Mouse (Mus musculus): Measurements from ENCODE around the gene Mapkbp1.

The Mapkbp1 gene

GRCm38 (mm10) chr2:120007680-120008210 is 35.2 kb downstream of the Mapkbp1 start:
- DNase-seq (ENCODE audit: low spot score in 2 of 2): no peak

DNA sequence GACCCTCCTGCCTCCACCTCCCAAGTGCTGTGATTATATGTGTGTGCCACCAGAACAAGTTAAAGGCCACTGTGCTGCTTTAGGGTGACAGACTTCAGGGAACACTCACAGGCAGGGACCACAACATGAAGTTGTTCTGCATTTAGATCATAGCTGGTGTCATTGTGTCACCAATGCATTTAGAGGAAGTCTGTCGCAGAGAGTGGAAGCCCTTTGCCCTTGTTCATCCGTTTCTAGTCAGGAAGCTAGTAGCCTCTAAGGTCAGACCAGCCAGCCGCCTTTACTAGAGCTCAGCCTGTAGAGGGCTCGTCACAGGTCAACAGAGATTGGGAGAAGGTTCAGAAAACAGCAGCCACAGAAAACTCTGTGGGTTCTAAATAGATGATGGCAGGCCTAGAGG is 36.2 kb downstream of the Mapkbp1 start:
- no peak for DNase-seq (ENCODE audit: low spot score in 2 of 2)

- peak in 1 of 2 experiments; percentile 65 for DNase-seq (ENCODE audit: low spot score in 2 of 2)
Observed at GRCm38 (mm10) chr2:120011462-120012200, 39.1 kb downstream of the Mapkbp1 start.

DNA sequence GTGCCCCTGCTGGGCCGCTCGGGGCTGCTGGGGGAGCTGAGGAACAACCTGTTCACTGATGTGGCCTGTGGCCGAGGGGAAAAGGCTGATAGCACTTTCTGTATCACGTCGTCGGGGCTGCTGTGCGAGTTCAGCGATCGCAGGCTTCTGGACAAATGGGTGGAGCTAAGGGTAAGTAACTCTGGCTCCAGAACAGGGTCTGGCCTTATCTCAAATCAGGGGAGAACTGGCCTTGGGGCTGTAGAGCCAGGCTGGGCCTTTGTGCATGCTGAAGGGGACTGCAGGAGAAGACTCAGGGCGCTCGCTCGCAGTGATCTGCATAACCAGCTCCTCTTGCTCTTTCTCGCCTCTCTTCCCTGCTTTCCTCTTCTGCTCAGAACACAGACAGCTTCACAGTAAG is 40.4 kb downstream of the Mapkbp1 start:
- DNase-seq (ENCODE audit: low spot score in 2 of 2): no peak

DNA sequence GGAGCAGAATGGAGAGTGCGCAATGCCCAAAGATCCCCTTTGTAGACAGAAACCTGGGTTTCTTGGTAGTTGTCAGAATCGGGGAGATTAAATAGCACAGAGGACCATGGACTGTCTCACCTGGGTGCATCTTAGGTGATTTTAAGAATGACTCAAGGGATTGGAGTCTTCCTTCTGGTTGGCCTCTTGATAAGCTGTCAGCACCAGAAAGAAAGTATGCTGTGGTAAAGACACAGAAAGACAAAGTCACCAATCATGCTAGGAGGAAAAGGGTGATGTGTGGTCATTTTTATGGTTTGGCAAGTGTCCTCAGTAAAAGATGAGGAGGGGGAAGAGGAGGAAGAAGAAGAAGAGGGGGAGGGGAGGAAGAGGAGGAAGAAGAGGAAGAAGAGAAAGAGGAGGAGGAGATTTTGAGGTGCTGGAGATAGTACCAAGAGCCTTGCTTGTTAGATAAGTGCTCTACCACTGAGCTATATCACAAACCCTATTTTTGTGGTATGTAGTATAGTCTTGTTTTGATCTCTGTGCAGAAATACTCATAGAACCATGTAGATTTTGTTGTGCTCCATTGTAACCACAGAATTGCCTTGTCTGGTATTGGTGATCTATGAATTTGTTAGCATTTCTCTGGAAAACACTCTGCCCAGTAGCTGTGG is 41.5 kb downstream of the Mapkbp1 start:
- DNase-seq (ENCODE audit: low spot score in 2 of 2): no peak

DNA sequence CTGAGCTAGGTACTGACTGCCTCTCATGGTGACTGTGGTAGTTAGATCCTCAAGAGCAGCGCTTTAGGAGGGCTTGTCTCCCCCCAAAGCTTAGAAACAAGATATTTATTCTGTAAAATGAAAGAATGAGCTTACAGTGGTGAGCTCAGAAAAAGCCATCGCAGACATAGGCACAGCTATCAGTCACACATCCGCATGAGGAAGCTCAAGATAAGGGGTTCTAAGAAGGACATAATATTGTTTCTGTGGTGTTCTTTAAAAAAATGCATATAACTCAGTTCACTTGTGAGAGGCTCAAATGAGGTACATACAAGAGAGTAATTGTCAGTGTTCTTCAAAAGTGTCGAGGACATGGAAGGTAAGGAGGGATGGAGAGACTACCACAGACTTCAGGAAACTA is 43.4 kb downstream of the Mapkbp1 start:
- no peak for DNase-seq (ENCODE audit: low spot score in 2 of 2)

DNA sequence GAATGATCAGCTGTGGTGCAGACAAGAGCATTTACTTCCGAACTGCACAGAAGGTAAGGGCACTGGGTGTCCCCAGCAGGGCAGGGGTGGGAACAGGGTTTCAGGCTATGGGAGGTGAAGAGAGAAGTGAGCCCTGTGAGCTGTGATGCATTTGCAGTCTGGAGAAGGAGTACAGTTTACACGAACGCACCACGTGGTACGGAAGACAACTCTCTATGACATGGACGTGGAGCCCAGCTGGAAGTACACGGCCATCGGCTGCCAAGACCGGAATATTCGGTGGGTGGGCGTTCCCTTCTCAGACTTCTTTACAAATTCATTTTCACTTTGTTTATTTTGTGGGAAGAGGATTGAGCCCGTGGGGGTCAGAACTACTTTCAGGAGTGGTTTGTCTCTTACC is 45.1 kb downstream of the Mapkbp1 start:
- DNase-seq (ENCODE audit: low spot score in 2 of 2): no peak

- no peak for DNase-seq (ENCODE audit: low spot score in 2 of 2)
Observed at GRCm38 (mm10) chr2:120024337-120024736, 51.8 kb downstream of the Mapkbp1 start.

DNA sequence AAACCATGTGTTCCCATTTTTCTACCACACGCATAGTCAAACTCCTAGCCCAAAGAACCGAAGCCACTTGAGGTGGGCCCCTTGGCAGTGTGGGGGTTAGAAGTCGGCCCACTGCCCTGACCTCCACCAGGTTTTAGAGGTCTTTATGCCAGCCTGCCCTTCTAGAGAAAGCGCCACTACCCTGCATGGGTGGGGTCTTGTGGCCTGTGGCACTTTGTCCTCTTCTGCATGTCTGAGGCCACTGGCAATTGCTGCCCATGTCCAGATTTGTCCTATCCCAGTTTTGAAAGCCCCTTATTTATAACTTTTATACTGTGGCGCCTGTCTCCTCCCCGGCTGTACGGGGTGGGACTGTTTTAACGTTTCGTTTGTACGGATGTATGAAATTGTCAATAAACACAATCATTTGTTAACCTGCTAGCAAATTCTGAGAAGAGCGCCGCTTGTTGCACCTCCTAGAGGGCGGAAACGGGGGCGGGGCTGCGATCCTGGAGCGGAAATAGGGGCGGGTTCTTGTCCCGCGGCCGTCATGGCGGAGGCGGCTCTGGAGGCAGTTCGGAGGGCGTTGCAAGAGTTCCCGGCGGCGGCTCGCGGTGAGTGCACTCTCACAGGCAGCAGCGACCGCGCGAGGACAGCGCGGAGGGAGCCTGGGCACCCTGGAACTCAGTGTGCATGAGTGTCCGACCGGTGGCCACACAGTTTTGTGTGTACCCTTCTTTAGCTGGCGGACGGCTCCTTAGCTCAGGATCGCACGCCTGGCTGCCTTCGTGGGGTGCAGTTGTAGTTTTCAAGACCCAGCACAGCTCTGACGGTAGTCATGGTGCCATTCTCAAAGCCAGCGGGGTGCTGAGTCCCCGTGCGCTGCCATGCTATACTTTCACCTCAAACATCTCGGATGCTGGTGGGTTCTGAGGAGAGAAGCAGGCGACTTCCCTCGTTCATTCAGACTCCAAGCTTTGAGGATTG is 54.8 kb downstream of the Mapkbp1 start, which contains the start of the genes Jmjd7 and Gm28042:
Gene Jmjd7, plus strand, starts transcription at position 500 of the 966 bp plus-strand sequence.
Gene Gm28042, plus strand, starts transcription at position 510 of the 966 bp plus-strand sequence.
- peak; percentile 89 to 96 for DNase-seq (ENCODE audit: low spot score in 2 of 2)

DNA sequence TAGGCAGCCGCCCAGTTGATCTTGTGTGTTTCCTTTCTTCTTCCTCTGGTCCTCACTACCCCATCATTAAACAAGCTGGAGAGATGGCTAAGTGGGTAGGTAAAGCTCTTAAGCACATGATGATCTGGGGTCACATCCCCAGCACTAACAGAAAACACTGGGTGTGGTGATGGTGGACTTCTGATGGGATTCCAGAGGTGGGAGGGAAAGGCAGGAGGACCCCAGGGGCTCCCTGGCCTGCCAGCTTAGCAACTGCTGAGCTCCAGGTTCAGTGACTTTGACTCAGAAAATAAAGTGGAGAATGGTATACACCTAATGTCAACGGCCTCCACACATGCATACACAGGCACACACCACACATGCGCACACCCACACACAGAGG is 55.4 kb downstream of the Mapkbp1 start:
- no peak for DNase-seq (ENCODE audit: low spot score in 2 of 2)

DNA sequence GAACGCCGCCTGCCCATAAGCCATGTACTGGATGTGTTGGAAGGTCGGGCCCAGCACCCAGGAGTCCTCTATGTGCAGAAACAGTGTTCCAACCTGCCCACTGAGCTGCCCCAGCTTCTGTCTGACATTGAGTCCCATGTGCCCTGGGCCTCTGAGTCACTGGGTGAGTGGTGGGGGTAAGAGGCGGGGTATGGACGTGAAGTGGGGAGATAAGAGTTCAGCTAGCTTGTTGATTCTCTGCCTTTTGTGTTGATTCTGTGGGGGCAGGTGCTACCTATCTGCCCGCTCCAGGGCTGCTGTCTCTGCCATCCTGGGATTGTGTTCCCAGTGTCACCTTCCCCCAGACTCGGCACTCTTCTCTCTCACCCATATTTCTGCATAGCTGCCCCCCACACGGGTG is 57.9 kb downstream of the Mapkbp1 start:
- DNase-seq (ENCODE audit: low spot score in 2 of 2): no peak

- no peak for DNase-seq (ENCODE audit: low spot score in 2 of 2)
Observed at GRCm38 (mm10) chr2:120032726-120033467, 60.4 kb downstream of the Mapkbp1 start, which contains the start of gene Pla2g4b. Gene Pla2g4b (plus strand): TSS chr2:120033417.

DNA sequence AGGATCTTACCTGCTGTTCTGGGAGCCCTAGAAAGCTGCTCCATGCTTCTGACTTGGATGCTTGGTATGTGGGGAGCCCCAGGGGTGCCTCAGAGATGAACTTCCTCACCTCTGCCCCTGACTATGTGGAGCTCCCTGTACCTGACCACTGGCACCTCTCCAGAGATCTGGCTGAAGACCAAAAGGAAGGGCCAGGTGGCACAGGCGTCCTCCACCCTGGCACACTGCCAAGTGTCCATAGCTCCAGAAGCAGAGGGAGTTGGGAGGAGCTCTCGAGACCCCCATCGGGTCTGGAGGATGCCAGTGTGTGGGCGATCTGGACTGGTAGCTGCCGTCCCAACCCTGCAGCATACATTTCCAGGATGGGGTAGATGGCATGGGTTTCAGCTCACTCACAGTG is 61.2 kb downstream of the Mapkbp1 start:
- DNase-seq (ENCODE audit: low spot score in 2 of 2): no peak

GRCm38 (mm10) chr2:120037744-120038143 is 65.2 kb downstream of the Mapkbp1 start:
- DNase-seq (ENCODE audit: low spot score in 2 of 2): no peak

DNA sequence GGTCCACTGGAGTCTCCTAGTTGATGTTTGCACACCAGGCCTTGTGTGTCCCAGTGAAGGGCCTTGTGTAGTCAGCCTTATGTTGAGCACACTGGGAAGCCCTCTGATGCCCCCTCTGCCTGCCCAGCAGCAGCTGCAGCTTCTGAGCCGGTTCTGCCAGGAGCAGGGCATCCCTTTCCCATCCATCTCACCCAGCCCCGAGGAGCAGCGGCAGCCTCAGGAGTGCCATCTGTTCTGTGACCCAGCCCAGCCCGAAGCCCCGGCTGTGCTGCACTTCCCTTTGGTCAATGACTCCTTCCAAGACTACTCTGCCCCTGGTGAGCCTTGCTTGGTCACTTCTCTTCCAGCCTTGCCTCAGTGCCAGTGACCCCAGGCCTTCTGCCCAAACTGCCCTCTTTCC is 68.5 kb downstream of the Mapkbp1 start:
- DNase-seq (ENCODE audit: low spot score in 2 of 2): no peak

GRCm38 (mm10) chr2:120044101-120044603 is 71.7 kb downstream of the Mapkbp1 start:
- no peak for DNase-seq (ENCODE audit: low spot score in 2 of 2)

GRCm38 (mm10) chr2:120044676-120045075 is 72.2 kb downstream of the Mapkbp1 start:
- DNase-seq (ENCODE audit: low spot score in 2 of 2): no peak

- no peak for DNase-seq (ENCODE audit: low spot score in 2 of 2)
Observed at GRCm38 (mm10) chr2:120046486-120047310, 74.2 kb downstream of the Mapkbp1 start.

DNA sequence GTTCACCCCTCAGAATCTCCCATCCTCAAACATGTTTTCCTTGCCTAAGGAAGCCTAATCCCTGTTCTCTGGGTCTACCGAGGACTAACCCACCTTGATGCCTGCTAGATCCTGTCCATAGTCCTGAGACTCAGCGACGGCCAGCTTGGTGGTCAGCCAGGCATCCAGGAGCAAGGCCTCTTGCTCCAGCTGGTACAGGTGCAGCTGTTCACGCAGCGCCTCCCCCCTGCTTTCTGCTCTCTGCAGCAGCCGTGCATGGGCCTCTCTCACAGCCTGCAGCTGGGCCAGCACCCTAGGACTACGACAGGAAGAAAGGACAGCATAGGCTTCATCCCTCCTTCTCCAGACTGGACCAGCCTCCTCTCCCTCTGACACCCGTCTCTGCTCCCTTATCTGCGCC is 75.7 kb downstream of the Mapkbp1 start:
- DNase-seq (ENCODE audit: low spot score in 2 of 2): no peak
